Mouse (Mus musculus) kidney, postnatal 0 days (tissue): ENCODE measurements around the gene Gm21985. TPM values are rescaled to one million over a fixed set of nuclear protein-coding genes. Genes with fewer than 3 reads are reported as not detected.

ENCODE experiments used
- ATAC-seq: fragments of 200-750 bp; cut with Nextera tagmentation; replicated peaks from 2 replicates; pipeline ENCODE4 v1.8.0; 2017; ENCODE audit warnings: low read depth, moderate number of reproducible peaks, moderate TSS enrichment, moderate library complexity; ENCODE audit not compliant: low FRiP score
- DNase-seq: peaks from one replicate; pipeline ENCODE4 v3.0.0-alpha.2; 2016; ENCODE audit warnings: low spot score
- H3K27ac ChIP-seq: fragments of 300-500 bp; sonication (generic); 2 replicates; pipeline ENCODE4 v1.5.1; 2014; ENCODE audit warnings: mild to moderate bottlenecking
- H3K27me3 ChIP-seq: fragments of 300-500 bp; sonication (generic); 2 replicates; pipeline ENCODE4 v1.6.1; 2014; ENCODE audit warnings: low read length, mixed read lengths; ENCODE audit not compliant: insufficient read depth
- H3K36me3 ChIP-seq: fragments of 300-500 bp; sonication (generic); 2 replicates; pipeline ENCODE4 v1.6.1; 2014; ENCODE audit warnings: low read length, mixed read lengths; ENCODE audit not compliant: insufficient read depth
- H3K4me1 ChIP-seq: fragments of 300-500 bp; sonication (generic); replicated peaks from 2 replicates; pipeline ENCODE4 v1.6.1; 2014; ENCODE audit warnings: antibody characterized with exemption, low read length, mixed read lengths; ENCODE audit not compliant: insufficient read depth
- H3K4me2 ChIP-seq: fragments of 300-500 bp; sonication (generic); 2 replicates; pipeline ENCODE4 v1.6.1; 2014; ENCODE audit warnings: mild to moderate bottlenecking, low read length, moderate library complexity, mixed read lengths
- H3K4me3 ChIP-seq: fragments of 300-500 bp; sonication (generic); replicated peaks from 2 replicates; pipeline ENCODE4 v1.5.1; 2014; ENCODE audit warnings: low read depth, low read length
- H3K9ac ChIP-seq: fragments of 300-500 bp; sonication (generic); 2 replicates; pipeline ENCODE4 v1.6.1; 2014; ENCODE audit warnings: low read depth, low read length
- H3K9me3 ChIP-seq: fragments of 300-500 bp; sonication (generic); replicated peaks from 2 replicates; pipeline ENCODE4 v1.6.1; 2016; ENCODE audit warnings: low read length, inconsistent platforms, mixed read lengths
- CTCF ChIP-seq: IDR thresholded peaks from 2 replicates; pipeline ENCODE4 v1.5.1; 2016; ENCODE audit warnings: antibody characterized with exemption, low read depth, mild to moderate bottlenecking, moderate library complexity
- WGBS: fragments of 180-500 bp; shearing (Covaris S2); extraction: QIAGEN DNeasy Blood & Tissue Kit; methylation state at CpG from one replicate; pipeline ENCODE4 v1.1.7; 2014; 5-methylcytosine and 5-hydroxymethylcytosine counted together
- polyA plus RNA-seq: library from polyadenylated mRNA; unstranded; fragments of >200 nt; fragmentation: Nextera tagmentation; extraction: Ambion mirVana; gene quantifications from 2 replicates; pipeline ENCODE4 v1.2.1, GENCODE M21; 2015

The Gm21985 gene
- polyA plus RNA-seq, 1 experiment from 2014 or later = not detected

DNA sequence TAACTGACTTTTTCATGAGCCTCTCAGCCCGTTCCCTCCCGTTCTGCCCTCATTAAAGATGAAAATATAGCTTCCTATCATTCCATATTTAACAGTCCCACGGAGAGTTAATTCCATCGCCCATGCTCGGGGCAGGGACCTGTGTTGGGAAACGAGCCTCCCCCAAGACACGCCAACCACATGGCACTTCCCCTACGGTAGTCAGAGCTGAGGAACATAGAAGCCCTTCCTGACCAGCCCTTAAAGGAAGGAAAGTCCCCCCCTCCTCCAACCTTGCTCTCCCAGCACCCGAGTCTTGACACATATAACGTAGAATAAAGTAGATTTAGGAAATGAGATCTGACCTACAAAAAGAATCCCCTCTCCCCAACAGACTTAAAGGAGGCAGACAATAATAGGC, 18.8 kb upstream of the Gm21985 start:
- Histone ChIP-seq H3K4me1 (no peaks in the 10 kb centered on the region), H3K9ac (no peak overlapping the region), H3K9me3 (no peaks in the 10 kb centered on the region), H3K4me3 (no peak overlapping the region), H3K36me3 (no peaks in the 10 kb centered on the region), H3K27me3 (no peaks in the 10 kb centered on the region), H3K27ac (no peak overlapping the region), H3K4me2 (no peak overlapping the region)
- no peak for DNase-seq
- no peak for ATAC-seq
- no peak for TF ChIP-seq CTCF
- 72% methylated on average over 10 of the region's 10 CpGs for WGBS

GRCm38 (mm10) chr2:112249780-112250453, 16.2 kb upstream of the Gm21985 start:
- ATAC-seq (no peak), DNase-seq (no peak)
- no peaks in the 10 kb centered on the region for H3K36me3 ChIP-seq
- WGBS = 91% methylated on average over 10 of the region's 10 CpGs
- no peak overlapping the region for H3K9ac ChIP-seq
- no peaks in the 10 kb centered on the region for H3K9me3 ChIP-seq
- no peak for TF ChIP-seq CTCF
- H3K4me3 ChIP-seq = no peak overlapping the region
- no peaks in the 10 kb centered on the region for H3K27me3 ChIP-seq
- H3K4me1 ChIP-seq = no peaks in the 10 kb centered on the region
- H3K27ac ChIP-seq = no peak overlapping the region
- no peak overlapping the region for H3K4me2 ChIP-seq

- 55% methylated on average over 7 of the region's 7 CpGs for WGBS
- no peaks in the 10 kb centered on the region for H3K9me3 ChIP-seq
- TF ChIP-seq CTCF = no peak
- H3K4me2 ChIP-seq = no peak overlapping the region
- no peaks in the 10 kb centered on the region for H3K4me1 ChIP-seq
- DNase-seq (no peak), ATAC-seq (no peak)
- H3K27me3 ChIP-seq = no peaks in the 10 kb centered on the region
- no peaks in the 10 kb centered on the region for H3K36me3 ChIP-seq
- no peak overlapping the region for H3K4me3 ChIP-seq
- no peak overlapping the region for H3K27ac ChIP-seq
- H3K9ac ChIP-seq = no peak overlapping the region
Observed at GRCm38 (mm10) chr2:112254675-112255515, 11.2 kb upstream of the Gm21985 start.

DNA sequence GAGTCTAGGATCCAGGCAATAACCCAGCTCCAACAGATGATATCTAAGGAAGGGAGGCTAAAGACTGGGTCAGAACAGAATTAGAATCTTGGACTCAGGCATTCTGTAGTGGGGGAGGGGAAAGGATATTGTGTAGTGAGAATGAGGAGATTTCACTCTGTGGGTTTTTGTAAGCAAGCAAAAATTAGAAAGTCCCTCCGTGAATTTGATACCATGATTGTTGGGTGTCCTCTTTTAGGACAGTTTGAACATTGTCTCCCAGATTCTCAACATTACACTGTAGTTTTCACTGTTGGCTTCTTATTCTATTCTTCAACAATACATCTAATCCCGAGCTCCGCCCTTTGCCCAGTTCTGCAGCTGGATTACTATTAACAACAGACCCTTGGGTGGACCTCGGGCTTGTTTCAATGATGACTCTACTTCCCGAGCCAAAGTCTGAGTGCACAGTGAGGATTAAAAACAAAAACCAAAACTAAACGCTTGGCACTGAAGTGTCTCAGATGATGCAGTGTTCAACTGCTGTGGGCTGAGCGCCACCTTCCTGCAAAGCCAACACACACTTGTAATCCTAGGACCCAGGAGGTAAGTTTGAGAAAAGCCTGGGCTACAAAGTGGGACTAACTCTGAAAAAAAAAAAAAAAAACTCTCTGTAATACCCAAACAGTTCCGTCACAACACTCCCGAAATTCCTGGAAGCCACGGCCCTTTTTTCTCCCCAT, 6.7 kb upstream of the Gm21985 start, which contains the start of gene Nutm1:
Gene Nutm1 (minus strand): TSS at position 51 of the 722 bp plus-strand sequence.
- no peak for ATAC-seq
- Histone ChIP-seq H3K9me3 (no peaks in the 10 kb centered on the region), H3K4me2 (no peak within 1 kb of the TSS), H3K4me3 (no peak within 1 kb of the TSS), H3K27me3 (no peaks in the 10 kb centered on the region), H3K36me3 (no peaks in the 10 kb centered on the region), H3K27ac (no peak within 1 kb of the TSS), H3K9ac (no peak within 1 kb of the TSS), H3K4me1 (peaks cover 10% of the 10 kb centered on the region; the same call in 1 of the 2 replicates)
- DNase-seq = no peak
- 69% methylated on average over 10 of the region's 10 CpGs for WGBS
- TF ChIP-seq CTCF = peak; percentile 41

DNA sequence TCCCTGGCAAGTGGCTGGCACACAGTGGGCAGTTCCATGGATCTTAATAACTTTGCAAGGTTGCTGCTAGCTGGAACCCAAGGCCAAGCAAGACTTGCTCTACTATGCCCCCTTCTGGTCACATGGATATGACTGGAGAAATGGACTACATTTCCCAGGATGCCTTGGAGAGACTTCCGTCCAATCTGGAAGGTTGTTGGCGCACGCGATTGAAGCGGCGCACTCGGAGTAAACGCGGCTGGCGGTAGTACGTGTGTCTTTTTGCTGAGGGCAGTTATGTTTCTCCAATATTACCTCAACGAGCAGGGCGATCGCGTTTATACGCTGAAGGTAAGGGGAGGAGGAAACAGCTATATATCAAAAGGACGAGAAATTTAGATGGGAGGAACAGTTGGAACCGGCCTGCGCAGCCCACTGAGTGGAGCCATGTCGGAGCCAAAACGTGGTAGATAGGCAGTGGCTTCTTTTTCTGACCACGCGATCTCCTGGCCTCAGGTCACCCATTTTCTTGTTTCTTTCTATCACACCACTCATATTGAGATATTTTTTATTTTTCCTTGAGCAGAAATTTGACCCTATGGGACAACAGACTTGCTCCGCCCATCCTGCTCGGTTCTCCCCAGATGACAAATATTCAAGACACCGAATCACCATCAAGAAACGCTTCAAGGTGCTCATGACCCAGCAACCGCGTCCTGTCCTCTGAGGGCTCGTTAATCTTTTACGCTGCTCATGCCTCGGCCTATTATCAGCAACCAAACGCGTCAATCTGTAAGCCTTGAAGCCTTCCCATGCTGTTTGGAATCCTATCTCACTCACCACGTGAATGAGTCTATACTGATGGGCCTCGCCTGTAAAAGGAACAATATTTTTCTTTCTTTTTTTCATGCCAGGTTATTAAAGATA, 4.1 kb upstream of the Gm21985 start, which contains the start of gene Nop10:
Gene Nop10 (plus strand): TSS at position 179 of the 906 bp plus-strand sequence.
- H3K9me3 ChIP-seq = no peaks in the 10 kb centered on the region
- DNase-seq = peak; percentile 93
- ATAC-seq = peak; percentile 23
- H3K9ac ChIP-seq = peak within 1 kb of the TSS; percentile 64; the same call in 1 of the 2 replicates
- peak within 1 kb of the TSS; percentile 62 for H3K4me3 ChIP-seq
- peaks cover 10% of the 10 kb centered on the region; the same call in 1 of the 2 replicates for H3K4me1 ChIP-seq
- peak within 1 kb of the TSS; percentile 70 for H3K4me2 ChIP-seq
- peak; percentile 93 for TF ChIP-seq CTCF
- H3K27ac ChIP-seq = peak within 1 kb of the TSS; percentile 76
- no peaks in the 10 kb centered on the region for H3K27me3 ChIP-seq
- WGBS = under 1% methylated on average over 36 of the region's 36 CpGs
- H3K36me3 ChIP-seq = no peaks in the 10 kb centered on the region
